Comparison of ENCODE assay signal across 20 mouse cellular contexts in genomic region chr9:111897626-111898025, GRCm38 (mm10).
A peak's percentile ranks its signal among the peaks of the same experiment; 100 is the strongest.
DNase-seq lines count a peak whose midpoint lies in the region; ATAC-seq and TF ChIP-seq lines count a peak whose summit lies in the region.
"Had no signal": no experiment of that assay in that cellular context is flagged by ENCODE, and none has a peak within 500 bp of the region (broad histone marks: within the 10 kb centered on the region; RNA-seq: fewer than 3 reads in every experiment).

No protein-coding gene starts in this region.

- no peaks in the 10 kb centered on the region for H3K27me3 ChIP-seq in forebrain, postnatal 0 days (ENCODE audit: insufficient read depth, low read length)
- no peaks in the 10 kb centered on the region for H3K27me3 ChIP-seq in forebrain, embryonic 12.5 days
- H3K27me3 ChIP-seq: CH12.LX; embryonic facial prominence, embryonic 13.5 days; heart, embryonic 12.5 days; hindbrain, embryonic 12.5 days; Patski had no signal

- peak; percentile 26 for DNase-seq in forebrain, postnatal 0 days
- peak; percentile 15 to 58 for DNase-seq in left cerebral cortex, postnatal 14 days (ENCODE audit: low spot score in 2 of 2)
- DNase-seq in left cerebral cortex, postnatal 10 days (ENCODE audit: extremely low spot score in 1 of 2, low spot score in 2 of 2) = no peak
- peak; percentile 13 for DNase-seq in right cerebral cortex, adult 2 months (ENCODE audit: low spot score in 2 of 2)
- no peak for DNase-seq in right cerebral cortex, postnatal 4 days
- DNase-seq: adrenal gland, postnatal 14 days; cerebellum, adult 18-20 months; cerebellum, adult 9-11 months; cerebellum, postnatal 36 days; gastrocnemius, adult 2 months; gastrocnemius, postnatal 25 days had no signal

- H3K9ac ChIP-seq in forebrain, postnatal 0 days = no peak overlapping the region
- H3K9ac ChIP-seq in forebrain, embryonic 12.5 days = no peak overlapping the region
- H3K9ac ChIP-seq: embryonic facial prominence, embryonic 13.5 days; heart, embryonic 12.5 days; hindbrain, embryonic 12.5 days had no signal

- H3K4me1 ChIP-seq in forebrain, postnatal 0 days (ENCODE audit: insufficient read depth) = no peaks in the 10 kb centered on the region
- no peaks in the 10 kb centered on the region for H3K4me1 ChIP-seq in forebrain, embryonic 12.5 days
- H3K4me1 ChIP-seq: embryonic facial prominence, embryonic 13.5 days; heart, embryonic 12.5 days; hindbrain, embryonic 12.5 days had no signal

- no peaks in the 10 kb centered on the region for H3K9me3 ChIP-seq in forebrain, postnatal 0 days (ENCODE audit: low read length)
- H3K9me3 ChIP-seq in forebrain, embryonic 12.5 days = no peaks in the 10 kb centered on the region
- H3K9me3 ChIP-seq: embryonic facial prominence, embryonic 13.5 days; heart, embryonic 12.5 days; hindbrain, embryonic 12.5 days had no signal

- 68% methylated on average over 5 of the region's 5 CpGs for WGBS in forebrain, postnatal 0 days
- 77% methylated on average over 5 of the region's 5 CpGs for WGBS in forebrain, embryonic 12.5 days

- intact Hi-C loops in left cerebral cortex, postnatal 14 days (cut with DNase I) = no loop called here
- intact Hi-C loops in left cerebral cortex, postnatal 10 days (cut with DNase I) = no loop called here

- no peaks in the 10 kb centered on the region for H3K36me3 ChIP-seq in forebrain, postnatal 0 days (ENCODE audit: insufficient read depth)
- H3K36me3 ChIP-seq in forebrain, embryonic 12.5 days (replicated peaks) = no peaks in the 10 kb centered on the region
- H3K36me3 ChIP-seq: embryonic facial prominence, embryonic 13.5 days; heart, embryonic 12.5 days; hindbrain, embryonic 12.5 days had no signal

- TF ChIP-seq CTCF in forebrain, postnatal 0 days (IDR thresholded peaks at IDR 0.05; ENCODE audit: low read depth) = no peak

- peak overlapping the region; percentile 35; the same call in 1 of the 2 replicates for H3K27ac ChIP-seq in forebrain, postnatal 0 days (ENCODE audit: low read depth, low read length)
- no peak overlapping the region for H3K27ac ChIP-seq in forebrain, embryonic 12.5 days
- H3K27ac ChIP-seq: embryonic facial prominence, embryonic 13.5 days; gastrocnemius, adult 2 months; hindbrain, embryonic 12.5 days had no signal

- H3K4me2 ChIP-seq in forebrain, postnatal 0 days (ENCODE audit: low read depth) = no peak overlapping the region
- no peak overlapping the region for H3K4me2 ChIP-seq in forebrain, embryonic 12.5 days
- H3K4me2 ChIP-seq: embryonic facial prominence, embryonic 13.5 days; heart, embryonic 12.5 days; hindbrain, embryonic 12.5 days had no signal

- ATAC-seq in forebrain, postnatal 0 days = peak; percentile 6; the same call in 1 of the 2 replicates
- ATAC-seq in forebrain, embryonic 12.5 days (ENCODE audit: low FRiP score) = no peak
- ATAC-seq: activated CD4-positive, CD25-positive, alpha-beta regulatory T cell, adult 4 months; hindbrain, embryonic 16.5 days; inflammation-experienced regulatory T-cells, adult 6 months; Patski had no signal

- no peak overlapping the region for H3K4me3 ChIP-seq in forebrain, postnatal 0 days (ENCODE audit: low read depth, low read length)
- H3K4me3 ChIP-seq in forebrain, embryonic 12.5 days (replicated peaks) = no peak overlapping the region
- H3K4me3 ChIP-seq: embryonic facial prominence, embryonic 13.5 days; gastrocnemius, adult 2 months; heart, embryonic 12.5 days; hindbrain, embryonic 12.5 days had no signal

Comparison
In these comparisons a context has a peak if more than half of its experiments do, and no peak if none do; other contexts are left out.
1. DNase-seq: peak in forebrain, postnatal 0 days (single experiment), left cerebral cortex, postnatal 14 days (2 of 2) and right cerebral cortex, adult 2 months (2 of 2); none in left cerebral cortex, postnatal 10 days (0 of 2) and right cerebral cortex, postnatal 4 days (single experiment).